Mouse (Mus musculus): ENCODE results near the gene Asb1. TPM values are rescaled to one million over a fixed set of nuclear protein-coding genes. Genes with fewer than 3 reads are reported as not detected.

Gene Asb1
- total and polyA plus RNA-seq, 2 experiments from 2014 or later = 8.6 to 29.3 TPM

DNA sequence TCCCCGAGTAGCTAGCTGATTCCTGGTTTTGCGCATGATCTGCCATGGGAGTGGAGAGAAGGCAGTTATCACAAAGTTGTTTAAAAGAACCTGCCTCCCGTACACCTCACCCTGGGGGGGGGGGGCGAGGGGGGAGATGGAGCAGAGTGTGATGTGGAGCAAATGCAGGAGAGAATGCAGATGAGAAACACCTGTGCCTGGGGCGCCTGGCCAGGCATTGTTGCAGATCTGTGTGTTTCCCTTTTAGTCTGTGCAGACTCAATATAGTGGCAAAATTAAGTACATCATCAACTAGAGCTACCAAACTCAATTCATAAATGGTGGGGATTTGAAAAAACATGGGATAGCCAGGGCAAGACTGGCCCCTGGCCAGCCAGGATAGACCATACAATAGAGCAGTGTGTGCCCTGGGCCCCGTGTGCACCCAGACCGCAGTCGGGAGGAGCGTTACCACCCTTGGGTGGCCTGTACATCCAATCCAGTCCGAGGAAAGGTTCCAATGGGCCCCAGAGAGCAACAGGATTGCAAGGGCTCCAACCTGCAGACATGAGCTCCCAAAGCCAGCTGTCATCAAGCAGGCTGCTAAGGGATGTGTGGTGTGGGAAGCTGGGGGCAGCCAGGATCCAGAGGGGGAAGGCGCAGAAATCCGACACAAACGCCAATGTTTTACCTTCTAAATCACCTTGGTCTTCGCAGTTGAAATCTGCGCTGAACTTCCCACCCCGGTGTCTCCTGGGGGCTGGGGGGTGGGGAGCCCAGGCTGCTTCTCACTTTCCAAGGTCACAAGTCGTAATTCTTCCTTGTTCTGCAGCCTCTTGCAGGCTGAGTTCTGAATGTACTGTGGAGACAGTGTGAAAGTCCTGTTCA, 44.9 kb downstream of the Asb1 start:
- Histone ChIP-seq H3K9ac (replicated peaks; ENCODE audit: low read length, poor library complexity, severe bottlenecking) (no peak overlapping the region), H3K36me3 (ENCODE audit: insufficient read depth, low read length) (no peaks in the 10 kb centered on the region), H3K4me2 (ENCODE audit: low read depth, low read length, poor library complexity, severe bottlenecking) (no peak overlapping the region), H3K27ac (ENCODE audit: low read depth, low read length) (no peak overlapping the region), H3K4me1 (ENCODE audit: insufficient read depth, low read length) (no peaks in the 10 kb centered on the region), H3K4me3 (ENCODE audit: low read depth, low read length) (no peak overlapping the region), H3K9me3 (ENCODE audit: low read length) (no peaks in the 10 kb centered on the region), H3K27me3 (ENCODE audit: insufficient read depth, low read length) (no peaks in the 10 kb centered on the region)
- no peak for TF ChIP-seq CTCF (IDR thresholded peaks at IDR 0.05)
- WGBS = 82% methylated on average over 17 of the region's 17 CpGs
- DNase-seq (ENCODE audit: low spot score) (no peak), ATAC-seq (ENCODE audit: low FRiP score) (no peak)

GRCm38 (mm10) chr1:91589738-91590137, 49.4 kb downstream of the Asb1 start:
- DNase-seq (ENCODE audit: low spot score) = no peak

DNA sequence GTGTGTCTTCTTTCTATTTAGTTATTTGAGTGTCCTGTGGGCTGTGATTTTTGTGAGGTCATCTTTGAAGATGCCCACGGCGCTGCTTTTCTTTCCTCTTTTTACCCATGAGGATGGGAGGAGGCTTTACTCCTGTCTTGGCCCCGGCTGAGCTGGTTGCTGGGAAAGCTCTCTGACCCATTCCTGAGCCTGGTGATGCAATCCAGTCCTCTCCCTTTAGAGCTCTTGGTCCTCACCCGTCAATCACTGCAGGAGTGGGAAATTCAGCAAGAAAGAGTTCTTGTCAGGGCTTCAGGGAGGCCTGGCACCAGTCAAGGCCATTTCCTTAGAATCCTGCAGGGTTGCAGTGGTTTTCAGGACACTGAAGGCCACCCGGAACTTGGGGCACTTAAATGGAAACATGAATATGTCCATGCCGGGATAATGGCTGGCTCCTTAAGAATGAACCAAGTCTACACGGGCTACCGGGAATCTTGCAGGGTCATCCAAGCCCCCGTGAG, 55.2 kb downstream of the Asb1 start:
- H3K4me3 ChIP-seq (ENCODE audit: low read depth, low read length) = no peak overlapping the region
- H3K4me2 ChIP-seq (ENCODE audit: low read depth, low read length, poor library complexity, severe bottlenecking) = no peak overlapping the region
- H3K9ac ChIP-seq (replicated peaks; ENCODE audit: low read length, poor library complexity, severe bottlenecking) = no peak overlapping the region
- no peak for TF ChIP-seq CTCF (IDR thresholded peaks at IDR 0.05)
- ATAC-seq (ENCODE audit: low FRiP score) (no peak), DNase-seq (ENCODE audit: low spot score) (no peak)
- no peaks in the 10 kb centered on the region for H3K9me3 ChIP-seq (ENCODE audit: low read length)
- no peak overlapping the region for H3K27ac ChIP-seq (ENCODE audit: low read depth, low read length)
- H3K36me3 ChIP-seq (ENCODE audit: insufficient read depth, low read length) = no peaks in the 10 kb centered on the region
- H3K27me3 ChIP-seq (ENCODE audit: insufficient read depth, low read length) = no peaks in the 10 kb centered on the region
- H3K4me1 ChIP-seq (ENCODE audit: insufficient read depth, low read length) = no peaks in the 10 kb centered on the region
- 88% methylated on average over 9 of the region's 9 CpGs for WGBS

More at GRCm38 (mm10) chr1:91589738-91590137, 49.4 kb downstream of the Asb1 start:
- no peak for TF ChIP-seq CTCF (IDR thresholded peaks at IDR 0.05)
- Histone ChIP-seq H3K36me3 (ENCODE audit: insufficient read depth, low read length) (no peaks in the 10 kb centered on the region), H3K9me3 (ENCODE audit: low read length) (no peaks in the 10 kb centered on the region), H3K9ac (replicated peaks; ENCODE audit: low read length, poor library complexity, severe bottlenecking) (no peak overlapping the region), H3K4me2 (ENCODE audit: low read depth, low read length, poor library complexity, severe bottlenecking) (no peak overlapping the region), H3K4me3 (ENCODE audit: low read depth, low read length) (no peak overlapping the region), H3K27me3 (ENCODE audit: insufficient read depth, low read length) (no peaks in the 10 kb centered on the region), H3K4me1 (ENCODE audit: insufficient read depth, low read length) (no peaks in the 10 kb centered on the region), H3K27ac (ENCODE audit: low read depth, low read length) (no peak overlapping the region)
- WGBS = 75% methylated on average over 6 of the region's 6 CpGs
- no peak for ATAC-seq (ENCODE audit: low FRiP score)

DNA sequence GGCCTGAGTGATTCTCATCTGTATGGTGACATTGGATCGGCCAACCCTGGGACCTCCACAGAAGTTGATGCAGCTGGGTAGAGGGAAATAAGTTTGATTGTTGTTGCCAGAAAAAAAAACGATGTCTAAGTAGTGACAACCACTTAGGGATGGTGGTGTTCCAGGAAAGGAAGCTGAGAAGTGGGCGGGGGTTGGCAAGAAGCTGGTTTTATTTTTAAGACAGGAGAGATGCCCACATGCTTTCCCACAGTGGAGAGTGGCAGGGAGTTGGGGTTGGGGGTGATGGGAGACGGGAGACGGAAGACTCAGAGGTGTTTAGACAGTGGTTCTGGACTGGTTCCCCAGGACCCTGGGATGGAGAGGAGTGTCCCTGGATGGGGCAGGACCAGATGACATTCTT, 57.3 kb downstream of the Asb1 start:
- H3K9me3 ChIP-seq (ENCODE audit: low read length) = no peaks in the 10 kb centered on the region
- DNase-seq (ENCODE audit: low spot score) (no peak), ATAC-seq (ENCODE audit: low FRiP score) (no peak)
- no peak overlapping the region for H3K4me3 ChIP-seq (ENCODE audit: low read depth, low read length)
- 87% methylated on average over 5 of the region's 5 CpGs for WGBS
- no peak overlapping the region for H3K27ac ChIP-seq (ENCODE audit: low read depth, low read length)
- H3K4me2 ChIP-seq (ENCODE audit: low read depth, low read length, poor library complexity, severe bottlenecking) = no peak overlapping the region
- TF ChIP-seq CTCF (IDR thresholded peaks at IDR 0.05) = no peak
- 0 out of 2 replicates have a peak, but pooled peaks cover 7% of the 10 kb centered on the region for H3K4me1 ChIP-seq (ENCODE audit: insufficient read depth, low read length)
- H3K36me3 ChIP-seq (ENCODE audit: insufficient read depth, low read length) = no peaks in the 10 kb centered on the region
- no peak overlapping the region for H3K9ac ChIP-seq (replicated peaks; ENCODE audit: low read length, poor library complexity, severe bottlenecking)
- H3K27me3 ChIP-seq (ENCODE audit: insufficient read depth, low read length) = no peaks in the 10 kb centered on the region

DNA sequence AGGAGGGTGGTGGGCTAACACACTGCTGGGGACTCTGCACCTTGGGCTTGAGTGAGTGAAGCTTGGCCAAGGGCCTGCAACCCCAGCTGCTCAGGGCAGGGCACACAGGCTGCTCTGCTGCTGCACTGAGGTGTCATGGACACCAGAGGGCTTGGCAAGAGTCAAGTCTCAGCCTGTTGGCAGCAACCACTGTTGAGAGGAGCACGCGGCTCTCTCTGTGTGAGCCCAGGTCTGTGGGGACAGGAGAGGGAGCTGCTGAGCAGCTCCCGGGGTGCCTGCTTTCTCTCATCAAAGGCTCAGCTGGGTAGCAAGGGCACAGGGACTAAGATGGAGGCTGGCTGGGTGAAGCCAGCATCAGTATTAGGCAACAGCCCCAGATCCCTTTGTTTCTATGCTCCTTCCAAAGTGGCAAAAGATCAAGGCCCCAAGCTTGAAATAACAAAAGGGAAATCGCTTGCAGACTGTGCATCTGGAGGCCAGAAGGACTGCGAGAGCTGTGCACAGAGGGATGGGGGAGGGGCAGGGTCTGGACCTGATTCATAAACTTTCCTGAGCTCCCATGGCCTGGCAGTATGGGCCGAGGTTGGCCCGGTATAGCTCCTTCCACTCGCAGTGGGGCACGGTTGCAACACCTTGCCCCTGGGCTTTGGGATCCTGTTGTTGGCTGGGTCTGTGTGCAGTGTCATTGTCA, 60.5 kb downstream of the Asb1 start:
- H3K27ac ChIP-seq (ENCODE audit: low read depth, low read length) = 0 out of 2 replicates have a peak overlapping the region, but pooled peaks have one; percentile 18
- 0 out of 2 replicates have a peak, but pooled peaks cover 7% of the 10 kb centered on the region for H3K4me1 ChIP-seq (ENCODE audit: insufficient read depth, low read length)

More for the DNA sequence above, 60.5 kb downstream of the Asb1 start:
- WGBS = 27% methylated on average over 9 of the region's 9 CpGs
- TF ChIP-seq CTCF (IDR thresholded peaks at IDR 0.05) = peak; percentile 73
- ATAC-seq (ENCODE audit: low FRiP score) (peak; percentile 83), DNase-seq (ENCODE audit: low spot score) (peak; percentile 90)
- Histone ChIP-seq H3K4me2 (ENCODE audit: low read depth, low read length, poor library complexity, severe bottlenecking) (no peak overlapping the region), H3K36me3 (ENCODE audit: insufficient read depth, low read length) (no peaks in the 10 kb centered on the region), H3K9ac (replicated peaks; ENCODE audit: low read length, poor library complexity, severe bottlenecking) (no peak overlapping the region), H3K9me3 (ENCODE audit: low read length) (no peaks in the 10 kb centered on the region), H3K27me3 (ENCODE audit: insufficient read depth, low read length) (no peaks in the 10 kb centered on the region), H3K4me3 (ENCODE audit: low read depth, low read length) (no peak overlapping the region)
